Mouse (Mus musculus) lung, adult 2 months (tissue): ENCODE data around the gene Mto1.

Experiments used
- CTCF ChIP-seq: fragments of 200-500 bp; IDR thresholded peaks from 2 replicates; pipeline ENCODE4 v1.5.1; 2011; ENCODE audit warnings: mild to moderate bottlenecking, low read length, control low read depth; ENCODE audit not compliant: insufficient read depth
- POLR2A ChIP-seq: fragments of 200-500 bp; IDR thresholded peaks from 2 replicates; pipeline ENCODE4 v1.6.1; 2011; ENCODE audit warnings: low read depth, mild to moderate bottlenecking, control low read depth, low read length, borderline replicate concordance; ENCODE audit errors: extremely low read depth

DNA sequence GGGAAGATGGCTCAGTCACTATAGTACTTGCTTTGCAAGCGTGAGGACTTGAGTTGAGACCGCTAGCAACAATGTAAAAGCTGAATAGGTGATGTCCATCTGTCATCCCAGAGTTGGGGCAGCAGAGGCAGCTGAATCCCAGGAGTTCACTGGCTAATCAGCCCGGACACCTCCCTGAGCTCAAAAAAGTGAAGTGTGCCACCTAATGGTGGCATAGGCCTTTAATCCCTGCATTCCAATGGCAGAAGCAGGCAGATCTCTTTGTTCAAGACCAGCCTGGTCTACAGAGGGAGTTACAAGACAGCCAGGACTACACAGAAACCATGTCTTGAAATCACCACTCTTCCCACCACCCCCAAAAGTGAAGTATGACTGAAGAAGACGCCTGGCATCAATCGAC, 15.5 kb upstream of the Mto1 start:
- no peak for TF ChIP-seq POLR2A
- no peak for TF ChIP-seq CTCF
